Mouse (Mus musculus): ENCODE results near the gene Rbfox1.

Rbfox1 gene

GRCm38 (mm10) chr16:5884746-5885689 is at the start of gene Rbfox1:
Gene Rbfox1 (plus strand): TSS chr16:5885355.
- no peak for DNase-seq (ENCODE audit: low read depth, low spot score)

- no peak for DNase-seq (ENCODE audit: low read depth, low spot score)
These were observed 48.4 kb upstream of the Rbfox1 start for GRCm38 (mm10) chr16:5836744-5837143.

- no peak for DNase-seq (ENCODE audit: low read depth, low spot score)
These were observed 44.0 kb upstream of the Rbfox1 start for GRCm38 (mm10) chr16:5841167-5841566.

- no peak for DNase-seq (ENCODE audit: low read depth, low spot score)
These were observed 39.5 kb upstream of the Rbfox1 start for GRCm38 (mm10) chr16:5845645-5846044.

DNA sequence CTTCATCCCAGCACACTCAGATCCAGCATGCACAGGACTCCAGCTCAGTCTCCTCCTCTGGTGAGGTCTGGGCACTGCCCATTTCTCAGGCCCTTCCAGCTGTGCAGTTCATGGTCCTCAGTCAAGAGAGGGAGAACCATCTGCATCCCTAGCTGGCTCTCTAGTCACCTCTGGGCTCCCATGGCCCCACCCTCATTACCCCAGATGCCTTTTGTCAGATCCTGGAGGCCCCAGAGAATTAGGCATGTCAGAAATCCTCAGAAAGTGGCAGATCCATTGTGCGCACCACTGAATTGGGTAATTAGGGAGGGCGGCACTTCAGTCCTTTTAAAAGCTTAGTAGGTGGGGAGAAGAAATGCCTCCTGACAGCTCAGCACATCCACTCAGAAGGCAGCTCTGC is 32.1 kb upstream of the Rbfox1 start:
- no peak for DNase-seq (ENCODE audit: low read depth, low spot score)

GRCm38 (mm10) chr16:5864350-5864749 is 20.8 kb upstream of the Rbfox1 start:
- no peak for DNase-seq (ENCODE audit: low read depth, low spot score)

GRCm38 (mm10) chr16:5866966-5867365 is 18.2 kb upstream of the Rbfox1 start:
- no peak for DNase-seq (ENCODE audit: low read depth, low spot score)

DNA sequence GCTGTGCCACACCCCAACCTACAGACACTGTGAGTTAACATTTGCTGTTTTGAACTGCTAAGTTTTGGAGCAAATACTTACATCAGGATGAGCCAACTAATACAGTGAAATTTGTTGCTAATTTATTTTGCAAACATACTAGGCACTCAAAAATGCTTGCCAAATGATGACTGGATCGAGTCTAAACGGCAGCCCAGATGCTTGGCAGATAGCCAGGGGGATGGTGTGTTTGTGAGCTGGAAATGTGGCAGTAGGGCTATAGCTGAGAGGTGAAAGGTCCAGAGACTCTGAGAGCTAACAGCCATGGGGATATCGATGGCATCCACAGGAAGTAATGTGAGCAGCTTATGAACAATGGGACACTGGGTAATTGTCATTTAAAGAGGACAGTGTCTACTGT is 14.8 kb upstream of the Rbfox1 start:
- no peak for DNase-seq (ENCODE audit: low read depth, low spot score)

DNA sequence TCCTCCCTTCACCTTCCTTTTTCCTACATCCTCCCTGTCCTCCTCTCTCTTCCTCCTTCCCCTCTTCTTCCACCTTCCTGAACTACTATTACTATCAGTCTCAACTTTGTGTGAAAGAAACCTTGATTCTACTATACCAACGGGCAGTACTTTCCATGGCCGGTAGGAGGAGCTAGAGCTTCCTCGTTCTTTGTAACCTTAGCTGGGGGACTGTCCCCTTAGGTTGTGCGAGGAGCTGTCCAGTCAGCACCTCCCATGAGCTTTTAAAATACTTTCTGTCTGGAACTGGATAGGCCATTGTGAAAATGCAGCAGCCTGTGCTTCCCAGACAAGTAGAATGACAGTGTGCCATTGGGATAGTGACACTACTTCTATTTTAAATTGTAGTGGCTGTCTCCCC is 3.3 kb upstream of the Rbfox1 start:
- peak; percentile 3 for DNase-seq (ENCODE audit: low read depth, low spot score)

GRCm38 (mm10) chr16:5885690-5886050 is 515 bp downstream of the Rbfox1 start:
- DNase-seq (ENCODE audit: low read depth, low spot score), result no peak

- no peak for DNase-seq (ENCODE audit: low read depth, low spot score)
These were observed 10.4 kb downstream of the Rbfox1 start for GRCm38 (mm10) chr16:5895564-5895963.

DNA sequence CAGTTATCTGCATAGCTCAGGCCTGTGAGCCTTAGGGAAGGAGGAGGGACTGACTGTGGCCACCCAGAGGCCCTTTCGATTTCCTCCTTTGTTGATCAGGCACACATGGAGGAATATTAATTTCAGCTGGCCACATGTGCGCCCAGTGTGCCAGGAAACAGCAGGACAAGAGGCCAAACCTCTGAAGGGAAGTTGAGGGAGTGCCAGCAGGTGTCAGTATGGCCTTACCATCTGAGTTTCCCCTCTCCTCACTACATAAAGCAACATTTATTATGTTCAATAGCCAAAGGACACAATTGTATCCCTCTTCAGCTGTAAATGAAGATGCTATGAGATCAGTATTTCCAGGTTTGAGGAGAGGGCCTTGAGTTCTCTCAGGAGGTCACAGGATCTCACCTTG is 13.2 kb downstream of the Rbfox1 start:
- DNase-seq (ENCODE audit: low read depth, low spot score), result no peak

DNA sequence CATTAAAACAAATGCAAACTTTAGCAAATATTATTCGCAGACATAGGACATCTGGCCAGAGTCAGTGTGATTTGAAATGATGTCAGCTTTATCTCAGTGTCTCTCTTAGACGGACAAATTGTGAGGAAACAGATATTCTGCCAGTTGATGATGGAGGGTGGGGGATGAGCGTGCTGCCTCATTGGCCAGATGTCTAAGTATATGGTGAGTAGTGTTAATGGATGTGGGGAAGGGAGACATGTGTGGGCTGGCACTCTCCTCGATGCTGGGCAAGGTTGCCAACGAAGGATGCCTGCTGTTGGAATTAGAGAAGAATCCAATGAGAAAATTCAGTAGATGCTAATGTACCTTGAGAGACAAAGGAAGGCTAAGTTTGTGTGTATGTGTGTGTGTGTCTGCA is 25.6 kb downstream of the Rbfox1 start:
- DNase-seq (ENCODE audit: low read depth, low spot score), result no peak

GRCm38 (mm10) chr16:5911880-5912327 is 26.7 kb downstream of the Rbfox1 start:
- no peak for DNase-seq (ENCODE audit: low read depth, low spot score)

DNA sequence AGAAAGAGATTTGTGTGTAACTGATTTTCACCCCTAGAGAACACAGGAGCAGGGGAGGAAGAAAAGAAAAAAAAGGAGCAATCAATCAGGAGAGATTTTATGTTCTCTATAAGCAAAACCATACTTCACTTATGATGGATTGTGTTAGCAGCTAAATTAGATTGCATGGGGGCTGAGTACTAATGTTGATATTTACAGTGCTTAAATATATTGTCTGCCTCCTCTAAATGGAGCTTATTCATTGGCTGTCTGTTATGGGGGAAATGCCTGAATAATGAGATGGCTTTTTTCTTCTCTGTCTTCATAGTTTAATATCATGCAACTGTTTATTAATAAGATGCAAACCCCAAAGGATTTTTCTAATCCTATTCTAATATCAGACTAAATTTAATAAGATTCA is 32.8 kb downstream of the Rbfox1 start:
- no peak for DNase-seq (ENCODE audit: low read depth, low spot score)

DNA sequence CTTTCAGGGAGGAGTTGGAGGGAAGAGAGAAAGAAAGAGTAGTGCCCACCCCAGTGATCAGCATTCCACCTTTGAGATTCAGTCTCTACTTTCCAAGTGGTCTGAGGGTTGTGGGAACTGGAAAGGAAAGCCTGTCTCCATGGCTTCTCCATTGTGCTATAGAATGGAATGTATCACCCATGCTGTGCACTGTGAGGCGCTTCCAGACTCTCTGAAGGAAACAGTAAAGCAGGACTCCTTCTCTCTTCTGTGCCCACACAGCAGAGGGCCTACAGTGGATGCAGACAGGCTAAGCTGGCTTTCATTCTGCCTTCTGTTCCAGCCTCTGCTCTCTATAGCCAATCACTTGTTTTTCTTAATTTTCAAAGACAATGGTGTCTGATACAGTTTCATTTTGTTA is 41.8 kb downstream of the Rbfox1 start:
- no peak for DNase-seq (ENCODE audit: low read depth, low spot score)

GRCm38 (mm10) chr16:5931680-5932079 is 46.5 kb downstream of the Rbfox1 start:
- DNase-seq (ENCODE audit: low read depth, low spot score), result peak; percentile 42

DNA sequence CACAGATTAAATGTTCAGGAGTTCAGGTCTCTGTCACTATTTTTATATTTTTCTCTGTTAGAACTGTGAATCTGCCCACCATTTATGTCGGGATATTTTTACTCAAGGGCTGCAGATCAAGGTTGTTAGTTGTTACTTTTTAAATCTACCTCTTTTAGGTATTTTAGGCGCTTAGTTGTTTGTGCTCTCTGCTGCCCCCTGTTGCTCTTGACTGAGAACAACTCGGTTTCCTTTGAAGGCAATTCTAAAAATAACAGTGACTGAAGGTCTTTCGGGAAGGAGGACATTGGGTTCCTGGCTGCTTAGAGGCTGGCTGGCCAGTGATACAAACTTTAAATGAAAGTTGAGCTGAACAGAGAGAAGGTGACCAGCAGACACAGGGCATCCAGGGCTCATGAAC is 54.9 kb downstream of the Rbfox1 start:
- DNase-seq (ENCODE audit: low read depth, low spot score), result no peak

- no peak for DNase-seq (ENCODE audit: low read depth, low spot score)
These were observed 60.5 kb downstream of the Rbfox1 start for GRCm38 (mm10) chr16:5945682-5946081.

DNA sequence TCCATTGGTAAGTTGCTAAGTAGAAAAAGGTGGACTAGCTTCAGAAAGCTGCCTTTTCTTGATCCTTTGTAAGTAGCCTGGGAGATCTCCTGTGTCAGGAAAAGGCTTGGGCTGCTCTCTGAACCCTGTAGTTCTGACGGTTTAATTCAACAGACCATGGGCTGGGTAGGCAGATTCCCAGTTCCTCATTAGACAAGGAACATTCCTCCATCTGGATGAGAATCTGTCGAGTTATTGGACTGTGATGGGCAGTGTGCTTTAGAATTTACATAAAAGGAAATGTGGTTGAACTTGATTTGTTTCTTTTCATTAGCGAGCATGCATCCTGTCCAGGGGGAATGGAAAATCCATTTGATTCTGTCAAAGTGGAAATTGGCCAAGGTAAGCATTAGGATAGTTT is 68.0 kb downstream of the Rbfox1 start:
- DNase-seq (ENCODE audit: low read depth, low spot score), result no peak

DNA sequence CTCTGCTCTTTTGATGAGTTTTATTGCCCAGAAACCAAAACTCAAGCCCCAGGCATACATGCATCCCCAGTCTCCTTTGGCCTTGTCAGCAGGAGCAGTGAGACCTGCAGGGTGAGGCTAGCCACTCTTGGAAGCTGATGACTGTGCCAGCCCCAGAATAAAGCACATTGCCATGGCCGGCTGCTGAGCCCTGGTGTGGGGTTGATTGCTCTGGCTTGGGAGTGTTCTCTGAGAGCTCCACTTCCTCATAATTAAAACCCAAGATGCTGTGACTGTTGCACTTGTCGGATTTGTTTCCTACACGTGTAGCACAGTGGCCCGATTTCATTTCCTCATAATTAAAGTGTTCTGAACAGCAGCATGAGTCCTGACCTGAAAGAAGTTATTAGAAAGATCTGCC is 72.3 kb downstream of the Rbfox1 start:
- no peak for DNase-seq (ENCODE audit: low read depth, low spot score)

GRCm38 (mm10) chr16:5961786-5962185 is 76.6 kb downstream of the Rbfox1 start:
- no peak for DNase-seq (ENCODE audit: low read depth, low spot score)

GRCm38 (mm10) chr16:5974172-5974571 is 89.0 kb downstream of the Rbfox1 start:
- DNase-seq (ENCODE audit: low read depth, low spot score), result no peak
